Comparison of ENCODE assay signal across 9 mouse cellular contexts in the genomic region with DNA sequence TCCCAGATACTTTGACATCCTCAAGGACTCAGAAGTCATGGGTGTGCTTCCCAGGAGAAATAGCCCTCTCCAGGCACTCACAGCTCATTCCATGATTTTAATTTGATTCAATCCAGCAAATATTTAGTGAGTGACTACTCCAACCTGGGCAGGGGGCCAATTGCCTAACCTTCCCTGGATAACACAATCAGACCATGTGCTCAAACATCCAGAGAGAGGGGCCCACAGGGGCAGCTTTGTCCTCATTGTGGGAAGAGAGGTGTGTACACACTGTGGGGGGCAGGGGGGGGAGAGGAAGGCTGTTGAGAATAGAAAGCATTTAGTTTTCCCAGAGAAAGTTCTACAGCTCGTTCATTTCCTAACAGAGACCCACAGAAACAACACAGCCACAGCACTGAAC.
A peak's percentile ranks its signal among the peaks of the same experiment; 100 is the strongest.
DNase-seq lines count a peak whose midpoint lies in the region; ATAC-seq lines count a peak whose summit lies in the region.
"Had no signal": no experiment of that assay in that cellular context is flagged by ENCODE, and none has a peak within 500 bp of the region (broad histone marks: within the 10 kb centered on the region; RNA-seq: fewer than 3 reads in every experiment).

No protein-coding gene starts in this region.

- H3K36me3 ChIP-seq in forebrain, embryonic 13.5 days (ENCODE audit: poor library complexity, severe bottlenecking), result no peaks in the 10 kb centered on the region
- H3K36me3 ChIP-seq in stomach, embryonic 15.5 days, result no peaks in the 10 kb centered on the region

- H3K9me3 ChIP-seq in forebrain, embryonic 13.5 days (replicated peaks), result no peaks in the 10 kb centered on the region
- no peaks in the 10 kb centered on the region for H3K9me3 ChIP-seq in stomach, embryonic 15.5 days

- peak; percentile 70; the same call in 1 of the 2 replicates for ATAC-seq in forebrain, embryonic 13.5 days
- peak; percentile 88 for ATAC-seq in stomach, embryonic 15.5 days (ENCODE audit: insufficient read depth, low FRiP score, low read depth)

- no peak overlapping the region for H3K4me2 ChIP-seq in forebrain, embryonic 13.5 days
- no peak overlapping the region for H3K4me2 ChIP-seq in stomach, embryonic 15.5 days

- intact Hi-C loops in heart, postnatal 36 days (cut with DNase I), result no loop called here

- 8% methylated on average over 1 of the region's 1 CpGs for WGBS in forebrain, embryonic 13.5 days
- WGBS in stomach, embryonic 15.5 days, result 17% methylated on average over 1 of the region's 1 CpGs

- no peak overlapping the region for H3K9ac ChIP-seq in forebrain, embryonic 13.5 days
- H3K9ac ChIP-seq in stomach, embryonic 15.5 days, result no peak overlapping the region

- H3K27ac ChIP-seq in forebrain, embryonic 13.5 days, result no peak overlapping the region
- peak overlapping the region; percentile 49; the same call in 1 of the 2 replicates for H3K27ac ChIP-seq in stomach, embryonic 15.5 days

- peak; percentile 77 for DNase-seq in retina, postnatal 1 day
- DNase-seq in retina, embryonic 14.5 days (ENCODE audit: low spot score), result no peak
- peak; percentile 52 to 55 for DNase-seq in heart, postnatal 36 days
- no peak for DNase-seq in cerebellum, postnatal 4 days (ENCODE audit: low spot score in 2 of 2)
- no peak for DNase-seq in cerebellum, adult 9-11 months
- DNase-seq: thymus, adult 18-20 months had no signal

- H3K4me1 ChIP-seq in forebrain, embryonic 13.5 days, result no peaks in the 10 kb centered on the region
- H3K4me1 ChIP-seq in stomach, embryonic 15.5 days, result no peaks in the 10 kb centered on the region

- no peak overlapping the region for H3K4me3 ChIP-seq in forebrain, embryonic 13.5 days
- no peak overlapping the region for H3K4me3 ChIP-seq in stomach, embryonic 15.5 days (replicated peaks)
- H3K4me3 ChIP-seq: myocyte had no signal

- no peaks in the 10 kb centered on the region for H3K27me3 ChIP-seq in forebrain, embryonic 13.5 days
- H3K27me3 ChIP-seq in stomach, embryonic 15.5 days (replicated peaks), result no peaks in the 10 kb centered on the region

Comparison
In these comparisons a context has a peak if more than half of its experiments do, and no peak if none do; other contexts are left out.
1. DNase-seq: peak in retina, postnatal 1 day (single experiment) and heart, postnatal 36 days (2 of 2); none in retina, embryonic 14.5 days (single experiment), cerebellum, postnatal 4 days (0 of 2) and cerebellum, adult 9-11 months (single experiment).